Mouse (Mus musculus) testis, postnatal 10 days (tissue): Measurements from ENCODE around the gene Tbata.

Experiments
- DNase-seq: peaks from one replicate; pipeline ENCODE4 v3.0.0; 2021; ENCODE audit warnings: low spot score

The Tbata gene

GRCm38 (mm10) chr10:61211105-61211504 is 39.4 kb downstream of the Tbata start:
- no peak for DNase-seq

DNA sequence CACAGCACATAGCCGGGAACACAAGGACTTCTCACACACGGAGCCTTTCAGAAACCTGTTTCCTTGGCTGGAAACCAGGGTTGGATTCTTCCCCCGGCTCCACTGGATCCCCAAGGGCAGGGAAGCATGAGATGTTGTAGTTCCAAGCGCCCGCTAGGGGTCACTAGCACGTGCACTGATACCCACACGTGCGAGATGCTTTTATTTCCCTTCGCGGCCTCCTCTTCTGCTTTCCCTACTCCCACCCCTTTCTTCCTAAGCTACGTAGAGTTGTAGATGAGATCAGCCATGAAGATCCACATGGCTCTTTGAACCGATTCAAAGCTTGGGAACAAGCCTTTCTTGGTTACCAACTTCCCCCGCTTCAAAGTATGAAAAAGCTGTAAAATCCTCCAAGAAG is 40.0 kb downstream of the Tbata start:
- peak; percentile 82 for DNase-seq

- DNase-seq: no peak
Measured at GRCm38 (mm10) chr10:61212817-61213216, 41.1 kb downstream of the Tbata start.

DNA sequence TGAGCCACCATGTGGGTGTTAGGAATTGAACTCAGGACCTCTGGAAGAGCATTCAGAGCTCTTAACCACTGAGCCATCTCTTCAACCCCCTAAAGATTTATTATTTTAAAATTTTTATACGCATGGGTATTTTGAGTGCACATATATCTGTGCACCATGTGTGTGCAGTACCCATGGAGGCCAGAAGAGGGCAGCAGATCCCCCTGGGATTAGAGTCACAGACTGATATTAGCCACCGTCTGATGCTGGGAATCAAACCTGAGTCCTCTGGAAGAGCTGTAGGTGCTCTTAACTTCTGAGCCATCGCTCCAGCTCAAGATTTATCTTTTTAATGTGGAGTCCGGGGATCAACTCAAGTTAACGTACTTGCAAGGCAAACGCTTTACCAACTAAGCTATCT is 43.9 kb downstream of the Tbata start:
- DNase-seq: no peak

DNA sequence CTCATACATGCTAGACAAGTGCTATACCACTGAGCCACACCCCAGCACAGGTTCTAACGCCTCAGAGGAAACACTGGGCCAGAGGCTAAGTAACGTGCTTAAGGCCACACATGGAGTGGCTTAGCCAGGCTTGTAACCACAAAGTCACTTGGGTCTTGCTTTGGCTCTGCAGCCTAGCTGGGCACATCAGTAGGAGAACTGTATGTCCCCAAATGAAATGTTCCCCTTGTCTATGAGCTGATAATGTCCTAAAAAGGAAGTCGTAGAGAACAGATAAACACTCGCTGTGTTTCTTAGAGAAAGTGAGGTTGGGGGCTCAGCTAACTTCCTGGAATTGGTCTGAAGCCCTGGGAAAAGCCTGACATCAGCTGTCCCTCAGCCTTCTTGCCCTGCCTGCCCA is 44.4 kb downstream of the Tbata start:
- DNase-seq: no peak

DNA sequence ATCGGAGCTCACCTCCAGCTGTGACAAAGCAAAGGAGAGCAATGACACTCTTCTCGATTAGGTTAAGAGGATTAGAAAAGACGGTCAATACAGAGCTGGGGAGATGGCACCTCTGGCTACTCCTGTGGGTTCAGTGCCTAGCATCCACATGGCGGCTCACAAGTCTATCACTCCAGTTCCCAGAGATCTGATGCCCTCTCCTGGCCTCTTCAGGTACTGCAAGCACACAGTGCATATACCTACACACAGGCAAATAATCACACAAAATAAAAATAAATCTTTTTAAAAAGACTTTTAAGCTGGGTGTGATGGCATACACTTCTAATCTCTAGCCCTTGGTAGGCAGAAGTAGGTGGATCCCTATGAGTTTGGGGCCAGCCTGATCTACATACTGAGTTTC is 47.6 kb downstream of the Tbata start:
- no peak for DNase-seq

DNA sequence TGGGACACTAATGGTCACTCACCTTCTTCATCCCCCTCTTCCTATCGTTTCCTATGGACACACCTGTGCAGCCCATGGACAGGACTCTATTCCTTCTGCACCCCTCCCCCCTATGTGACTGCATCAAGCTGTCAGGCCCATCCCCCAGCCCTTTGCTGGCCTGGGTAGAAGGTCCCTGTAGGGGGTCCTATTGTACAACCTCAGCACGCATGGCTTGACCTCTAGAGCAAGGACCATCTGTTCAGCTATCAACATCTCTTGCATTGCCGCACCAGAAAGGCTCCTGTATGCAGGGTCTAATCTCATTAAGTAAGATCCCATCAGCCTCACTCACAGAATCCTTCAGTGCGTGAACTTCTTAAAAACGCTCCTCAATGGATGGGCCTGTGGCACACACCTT is 53.9 kb downstream of the Tbata start:
- no peak for DNase-seq

GRCm38 (mm10) chr10:61226784-61227396 is 55.1 kb downstream of the Tbata start:
- DNase-seq: no peak

DNA sequence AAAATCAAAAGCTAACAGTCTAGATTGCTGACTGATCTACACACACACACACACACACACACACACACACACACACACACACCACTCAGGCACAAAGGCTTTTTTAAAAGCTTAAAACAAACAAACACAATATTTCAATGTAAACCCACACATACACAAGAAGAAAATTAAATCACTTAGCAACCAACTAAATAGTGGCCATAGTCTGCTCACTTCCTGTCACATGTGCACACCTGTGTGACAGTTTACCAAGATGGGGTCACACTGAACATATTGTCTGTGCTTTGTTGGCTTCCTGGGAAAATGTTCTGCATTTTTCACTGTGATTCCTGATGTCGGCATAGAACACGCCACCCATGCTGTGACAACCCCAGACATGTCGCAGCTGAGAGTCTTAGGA is 60.0 kb downstream of the Tbata start:
- no peak for DNase-seq

GRCm38 (mm10) chr10:61232858-61233567 is 61.3 kb downstream of the Tbata start:
- no peak for DNase-seq

DNA sequence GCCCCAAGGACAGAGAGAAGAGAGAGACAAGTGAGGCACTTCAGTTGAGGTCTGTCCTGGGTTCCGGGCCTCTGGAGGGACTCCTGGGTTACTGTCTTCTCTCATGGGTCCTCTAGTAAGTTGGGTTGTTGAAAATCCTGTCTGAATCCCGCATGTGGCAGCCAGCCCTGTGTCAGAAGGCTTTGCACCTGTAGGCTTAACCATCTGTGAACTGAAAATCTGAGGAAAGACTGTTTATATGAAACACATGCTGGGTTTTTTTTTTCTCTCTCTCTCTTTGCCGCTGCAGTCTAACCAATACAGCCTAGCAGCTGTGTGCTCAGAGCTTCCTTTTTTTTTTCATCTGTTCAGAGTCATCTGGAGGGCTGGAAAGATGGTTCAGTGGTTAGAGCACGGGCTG is 62.6 kb downstream of the Tbata start:
- no peak for DNase-seq

GRCm38 (mm10) chr10:61235677-61236267 is 64.0 kb downstream of the Tbata start:
- DNase-seq: no peak

DNA sequence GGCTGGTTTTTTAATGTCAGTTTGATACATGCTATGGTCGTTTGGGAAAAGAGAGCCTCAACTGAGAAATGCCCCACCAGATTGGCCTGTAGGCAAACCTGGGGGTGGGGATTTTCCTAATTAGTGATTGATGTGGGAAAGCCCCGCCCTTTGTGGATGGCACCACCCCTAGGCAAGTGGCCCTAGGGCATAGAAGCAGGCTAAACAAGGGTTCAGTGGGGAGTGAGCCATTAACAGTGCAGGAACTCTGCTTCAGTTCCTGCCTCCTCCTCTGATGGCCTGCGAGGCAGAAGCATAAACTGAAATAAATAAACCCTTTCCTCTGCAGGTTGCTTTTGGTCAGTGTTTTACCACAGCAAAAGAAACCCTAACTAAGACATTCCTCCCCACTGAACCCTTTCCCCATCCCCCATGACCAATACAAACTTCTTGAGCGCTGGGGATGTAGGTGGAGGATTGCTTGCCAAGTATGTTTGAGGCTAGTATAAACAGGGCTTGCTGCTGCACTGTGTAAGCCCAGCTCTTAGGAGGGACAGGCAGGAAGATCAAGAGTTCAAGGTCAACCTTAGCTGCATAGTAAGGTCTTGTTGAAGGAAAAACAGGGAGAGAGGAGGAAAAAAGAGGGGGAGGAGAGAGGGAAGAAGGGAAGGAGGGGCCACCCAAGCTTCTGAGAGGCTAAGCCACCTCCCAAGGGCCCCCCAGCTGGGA is 65.1 kb downstream of the Tbata start:
- DNase-seq: no peak

- DNase-seq: no peak
Measured at GRCm38 (mm10) chr10:61237391-61237785, 65.6 kb downstream of the Tbata start.
